Mouse (Mus musculus) myocyte (in vitro differentiated cells): ENCODE results near the gene Lbhd2.

Experiments
- CEBPB ChIP-seq: IDR thresholded peaks from 2 replicates; pipeline ENCODE4 v1.6.1; 2011; ENCODE audit warnings: mild to moderate bottlenecking, moderate library complexity; ENCODE audit not compliant: poor library complexity, insufficient read depth, severe bottlenecking
- E2F4 ChIP-seq: IDR thresholded peaks from one replicate; pipeline ENCODE4 v1.6.1; 2011; ENCODE audit warnings: mild to moderate bottlenecking, control low read depth, moderate library complexity; ENCODE audit not compliant: insufficient read depth
- POLR2A ChIP-seq: IDR thresholded peaks from one replicate; pipeline ENCODE4 v1.6.1; 2011; ENCODE audit warnings: low read depth, mild to moderate bottlenecking, control low read depth, moderate library complexity; ENCODE audit not compliant: insufficient read length
- REST ChIP-seq: IDR thresholded peaks from one replicate; pipeline ENCODE4 v1.6.1; 2011; ENCODE audit warnings: mild to moderate bottlenecking, control low read depth, moderate library complexity; ENCODE audit not compliant: insufficient read depth, insufficient read length
- TCF12 ChIP-seq: IDR thresholded peaks from one replicate; pipeline ENCODE4 v1.6.1; 2011; ENCODE audit warnings: mild to moderate bottlenecking, control low read depth; ENCODE audit not compliant: poor library complexity, insufficient read depth, severe bottlenecking
- TCF3 ChIP-seq: IDR thresholded peaks from one replicate; pipeline ENCODE4 v1.6.1; 2011; ENCODE audit warnings: low read depth, control low read depth; ENCODE audit not compliant: insufficient read length
- USF1 ChIP-seq: IDR thresholded peaks from one replicate; pipeline ENCODE4 v1.6.1; 2011; ENCODE audit warnings: low read depth, mild to moderate bottlenecking, control low read depth, moderate library complexity

DNA sequence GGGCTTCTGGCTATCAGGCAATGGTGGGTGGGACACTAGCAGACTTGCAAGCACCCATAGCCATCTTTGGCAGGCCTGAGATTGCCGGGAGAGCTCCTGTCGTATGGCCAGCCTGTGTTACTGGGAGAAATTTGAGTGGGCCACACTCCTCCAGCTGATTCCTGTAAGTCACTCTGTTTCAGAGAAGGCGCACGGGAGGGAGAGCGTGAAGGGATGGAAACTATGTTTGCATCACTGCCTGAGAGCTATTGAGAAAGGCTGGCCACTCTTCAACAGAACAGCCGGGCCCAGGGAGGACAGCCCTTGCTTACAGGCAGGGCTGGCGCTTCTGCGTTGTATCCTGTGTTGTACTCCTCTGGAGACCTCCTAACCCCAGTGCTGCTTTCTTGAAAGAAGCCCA, 30.0 kb downstream of the Lbhd2 start:
- TF ChIP-seq E2F4: no peak
- TF ChIP-seq TCF12: no peak
- no peak for TF ChIP-seq USF1
- TF ChIP-seq POLR2A: no peak
- TF ChIP-seq CEBPB: no peak
- TF ChIP-seq TCF3: no peak
- no peak for TF ChIP-seq REST
